Mouse (Mus musculus) lung, adult 2 months (tissue): ENCODE results near the gene Slc44a4.

ENCODE experiments used
- CTCF ChIP-seq: fragments of 200-500 bp; IDR thresholded peaks from 2 replicates; pipeline ENCODE4 v1.5.1; 2011; ENCODE audit warnings: mild to moderate bottlenecking, low read length, control low read depth; ENCODE audit not compliant: insufficient read depth
- POLR2A ChIP-seq: fragments of 200-500 bp; IDR thresholded peaks from 2 replicates; pipeline ENCODE4 v1.6.1; 2011; ENCODE audit warnings: low read depth, mild to moderate bottlenecking, control low read depth, low read length, borderline replicate concordance; ENCODE audit errors: extremely low read depth

- no peak for TF ChIP-seq CTCF
- TF ChIP-seq POLR2A, result no peak
These were observed 37.5 kb downstream of the Slc44a4 start for GRCm38 (mm10) chr17:34951636-34952377.
